Mouse (Mus musculus) forelimb bud, embryonic 11.5 days (tissue): ENCODE measurements around the gene Fbxl14.

Experiments
- DNase-seq: peaks from one replicate; pipeline ENCODE4 v3.0.0-alpha.2; 2012; ENCODE audit warnings: low read depth, low spot score

The Fbxl14 gene

GRCm38 (mm10) chr6:119492630-119493014, 13.2 kb downstream of the Fbxl14 start:
- DNase-seq, result no peak

- DNase-seq, result no peak
Measured at GRCm38 (mm10) chr6:119499271-119499670, 19.8 kb downstream of the Fbxl14 start.

GRCm38 (mm10) chr6:119500086-119500485, 20.6 kb downstream of the Fbxl14 start:
- no peak for DNase-seq

- no peak for DNase-seq
Measured at GRCm38 (mm10) chr6:119502031-119502430, 22.6 kb downstream of the Fbxl14 start.

GRCm38 (mm10) chr6:119504756-119505155, 25.3 kb downstream of the Fbxl14 start:
- no peak for DNase-seq

GRCm38 (mm10) chr6:119505525-119506225, 26.2 kb downstream of the Fbxl14 start:
- no peak for DNase-seq

GRCm38 (mm10) chr6:119508221-119508620, 28.8 kb downstream of the Fbxl14 start:
- DNase-seq, result no peak

- DNase-seq, result no peak
Measured at GRCm38 (mm10) chr6:119508634-119509375, 29.3 kb downstream of the Fbxl14 start.

- no peak for DNase-seq
Measured at GRCm38 (mm10) chr6:119509437-119510037, 30.1 kb downstream of the Fbxl14 start.

GRCm38 (mm10) chr6:119512701-119513100, 33.2 kb downstream of the Fbxl14 start:
- DNase-seq, result no peak

GRCm38 (mm10) chr6:119513452-119513851, 34.0 kb downstream of the Fbxl14 start:
- DNase-seq, result no peak

- no peak for DNase-seq
Measured at GRCm38 (mm10) chr6:119514085-119514484, 34.6 kb downstream of the Fbxl14 start.

- no peak for DNase-seq
Measured at GRCm38 (mm10) chr6:119520731-119521130, 41.3 kb downstream of the Fbxl14 start.

- no peak for DNase-seq
Measured at GRCm38 (mm10) chr6:119521482-119521900, 42.0 kb downstream of the Fbxl14 start.

GRCm38 (mm10) chr6:119521931-119522391, 42.5 kb downstream of the Fbxl14 start:
- DNase-seq, result no peak

- no peak for DNase-seq
Measured at GRCm38 (mm10) chr6:119526498-119526897, 47.0 kb downstream of the Fbxl14 start.

- DNase-seq, result no peak
Measured at GRCm38 (mm10) chr6:119529659-119530058, 50.2 kb downstream of the Fbxl14 start.
